In genomic region chr1:52631570-52631969, GRCm38 (mm10) we compare ENCODE assay signal across 8 mouse cellular contexts. TPM values are rescaled to one million over a fixed set of nuclear protein-coding genes. Genes with fewer than 3 reads are reported as not detected.
DNase-seq lines count a peak whose midpoint lies in the region; ATAC-seq and TF ChIP-seq lines count a peak whose summit lies in the region.

No protein-coding gene starts in this region.

- peak in 2 of 3 experiments; percentile 31 to 40; a peak in 3 of 6 replicates for TF ChIP-seq CTCF in MEL (IDR thresholded peaks at IDR 0.05 in 2 of 3, conservative IDR thresholded peaks at IDR 0.05 in 1 of 3; ENCODE audit: control insufficient read depth in 1 of 3, insufficient read depth in 1 of 3, low read depth in 2 of 3, low read length in 3 of 3, poor library complexity in 1 of 3, severe bottlenecking in 1 of 3)

- WGBS in hindbrain, embryonic 10.5 days = 83% methylated on average over 2 of the region's 2 CpGs
- 82% methylated on average over 2 of the region's 2 CpGs for WGBS in midbrain, embryonic 12.5 days

- DNase-seq in kidney, adult 9 months = peak; percentile 14
- no peak for DNase-seq in kidney, adult 11 months
- DNase-seq in MEL (ENCODE audit: low read depth, low spot score) = peak; percentile 42
- no peak for DNase-seq in hindbrain, embryonic 10.5 days (ENCODE audit: low spot score)
- no peak for DNase-seq in right cerebral cortex, adult 18-20 months
- DNase-seq in layer of hippocampus, adult 9-10 months (ENCODE audit: low spot score) = no peak
- DNase-seq in frontal cortex, postnatal 25 days (ENCODE audit: low spot score in 2 of 2) = no peak

- no peak overlapping the region for H3K9ac ChIP-seq in MEL (ENCODE audit: control insufficient read depth, low read depth, low read length, poor library complexity, severe bottlenecking)
- peak overlapping the region; percentile 84; the same call in 1 of the 2 replicates for H3K9ac ChIP-seq in midbrain, embryonic 12.5 days (replicated peaks)

- peaks cover 0 to 7% of the 10 kb centered on the region in 2 experiments; a peak in 2 of 4 replicates for H3K36me3 ChIP-seq in MEL (ENCODE audit: control insufficient read depth in 1 of 2, insufficient read depth in 2 of 2, low read length in 2 of 2)
- H3K36me3 ChIP-seq in hindbrain, embryonic 10.5 days = peaks cover 21% of the 10 kb centered on the region; the same call in 1 of the 2 replicates
- 0 out of 2 replicates have a peak, but pooled peaks cover 6% of the 10 kb centered on the region for H3K36me3 ChIP-seq in midbrain, embryonic 12.5 days

- H3K4me2 ChIP-seq in midbrain, embryonic 12.5 days (replicated peaks) = peak overlapping the region; percentile 60

- no peak overlapping the region for H3K4me3 ChIP-seq in MEL (ENCODE audit: control insufficient read depth in 1 of 2, insufficient read depth in 1 of 2, low read depth in 2 of 2, low read length in 2 of 2)
- peak overlapping the region; percentile 85 for H3K4me3 ChIP-seq in hindbrain, embryonic 10.5 days
- peak overlapping the region; percentile 88 for H3K4me3 ChIP-seq in midbrain, embryonic 12.5 days

- no peak for TF ChIP-seq EP300 in MEL (IDR thresholded peaks at IDR 0.05; ENCODE audit: low read depth in 1 of 2, low read length in 2 of 2)

- ATAC-seq in midbrain, embryonic 12.5 days (ENCODE audit: low FRiP score, low read depth) = no peak

- H3K27ac ChIP-seq in MEL (ENCODE audit: control insufficient read depth, low read depth, low read length) = no peak overlapping the region
- H3K27ac ChIP-seq in hindbrain, embryonic 10.5 days = 0 out of 2 replicates have a peak overlapping the region, but pooled peaks have one; percentile 98
- no peak overlapping the region for H3K27ac ChIP-seq in midbrain, embryonic 12.5 days (replicated peaks)

- no peaks in the 10 kb centered on the region for H3K27me3 ChIP-seq in MEL (ENCODE audit: control insufficient read depth in 1 of 2, insufficient read depth in 2 of 2, low read length in 2 of 2)
- no peaks in the 10 kb centered on the region for H3K27me3 ChIP-seq in hindbrain, embryonic 10.5 days (ENCODE audit: insufficient read depth, poor library complexity, severe bottlenecking)
- H3K27me3 ChIP-seq in midbrain, embryonic 12.5 days = no peaks in the 10 kb centered on the region

- TF ChIP-seq POLR2A in MEL (IDR thresholded peaks at IDR 0.05; ENCODE audit: control insufficient read depth in 1 of 2, insufficient read depth in 1 of 2, low read depth in 1 of 2, low read length in 2 of 2, poor library complexity in 1 of 2) = no peak

- peak; percentile 33 for TF ChIP-seq RAD21 in MEL (IDR thresholded peaks at IDR 0.05; ENCODE audit: low read depth, low read length)

- no peaks in the 10 kb centered on the region for H3K9me3 ChIP-seq in MEL (replicated peaks; ENCODE audit: insufficient read depth, low read length)
- H3K9me3 ChIP-seq in hindbrain, embryonic 10.5 days = no peaks in the 10 kb centered on the region
- H3K9me3 ChIP-seq in midbrain, embryonic 12.5 days = no peaks in the 10 kb centered on the region

- no peaks in the 10 kb centered on the region for H3K4me1 ChIP-seq in MEL (ENCODE audit: control insufficient read depth in 1 of 2, insufficient read depth in 2 of 2, low read length in 2 of 2)
- peaks cover 13% of the 10 kb centered on the region for H3K4me1 ChIP-seq in hindbrain, embryonic 10.5 days (replicated peaks)
- H3K4me1 ChIP-seq in midbrain, embryonic 12.5 days = peaks cover 13% of the 10 kb centered on the region

- H3K79me2 ChIP-seq in MEL (ENCODE audit: control insufficient read depth, insufficient read depth, low read length, poor library complexity) = peaks cover 4% of the 10 kb centered on the region; the same call in 1 of the 2 replicates

TF ChIP-seq in MEL, 35 proteins besides CTCF, POLR2A, EP300 and RAD21:
- TF ChIP-seq SMC3 (IDR thresholded peaks at IDR 0.05; ENCODE audit: low read depth, low read length) (peak; percentile 39), MAX (IDR thresholded peaks at IDR 0.05; ENCODE audit: low read length) (no peak)

RNA-seq across cellular contexts. Expression of gene Nemp2, which starts 1.1 kb away (rescaled TPM):
- 2.6 and 2.8 TPM in 2 replicates for total RNA-seq in MEL (2012; rRNA removed)
- polyA plus RNA-seq in MEL (2012; ENCODE audit: insufficient read depth in 1 of 2, insufficient read length in 2 of 2, low read depth in 1 of 2, low replicate concordance in 2 of 2, missing spikeins in 1 of 2) = 1 to 10 TPM in 1 of 2 experiments, not detected in 1; 4.6 TPM
- 8.4 and 10.5 TPM in 2 replicates for polyA plus RNA-seq in hindbrain, embryonic 10.5 days (2016; fragmentation: Nextera tagmentation; extraction: Ambion mirVana)
- 9.7 and 11.5 TPM in 2 replicates for polyA plus RNA-seq in midbrain, embryonic 12.5 days (2016; fragmentation: Nextera tagmentation; extraction: Ambion mirVana)

Comparison
In these comparisons a context has a peak if more than half of its experiments do, and no peak if none do; other contexts are left out.
1. DNase-seq: peak in kidney, adult 9 months (single experiment) and MEL (single experiment); none in kidney, adult 11 months (single experiment), hindbrain, embryonic 10.5 days (single experiment), right cerebral cortex, adult 18-20 months (single experiment), layer of hippocampus, adult 9-10 months (single experiment) and frontal cortex, postnatal 25 days (0 of 2).
2. H3K4me3 ChIP-seq: peak in hindbrain, embryonic 10.5 days (single experiment) and midbrain, embryonic 12.5 days (single experiment); none in MEL (0 of 2).